Mouse (Mus musculus) heart, adult 11 months (tissue): ENCODE measurements around the gene Otud7a.

Source experiments
- DNase-seq: peaks from one replicate; pipeline ENCODE4 v3.0.0; 2022

The Otud7a gene

GRCm38 (mm10) chr7:63780821-63781220 lies 336.3 kb downstream of the Otud7a start:
- no peak for DNase-seq

GRCm38 (mm10) chr7:63789743-63790142 lies 345.2 kb downstream of the Otud7a start:
- DNase-seq = no peak

GRCm38 (mm10) chr7:63796001-63796632 lies 351.6 kb downstream of the Otud7a start:
- DNase-seq = no peak

- DNase-seq = no peak
Observed at GRCm38 (mm10) chr7:63798446-63798845, 353.9 kb downstream of the Otud7a start.

- DNase-seq = no peak
Observed at GRCm38 (mm10) chr7:63799304-63799703, 354.8 kb downstream of the Otud7a start.

- DNase-seq = peak; percentile 97
Observed at GRCm38 (mm10) chr7:63802751-63803150, 358.2 kb downstream of the Otud7a start.
